Mouse (Mus musculus) stomach, embryonic 14.5 days (tissue): ENCODE measurements at regions not wholly inside any gene's neighbourhood (a gene's known extent, or its start where the extent isn't known, plus 50 kb on each side); places are given as distances from the start of the nearest gene placed in this dataset.

ENCODE experiments used
- ATAC-seq: fragments of 200-750 bp; cut with Nextera tagmentation; 2 replicates; pipeline ENCODE4 v1.8.0; 2017; ENCODE audit warnings: low read depth, moderate TSS enrichment; ENCODE audit not compliant: insufficient number of reproducible peaks, insufficient read depth, low FRiP score
- H3K27ac ChIP-seq: fragments of 300-500 bp; sonication (generic); 2 replicates; pipeline ENCODE4 v1.5.1; 2014; ENCODE audit warnings: mild to moderate bottlenecking, low read length, moderate library complexity, mixed read lengths
- H3K27me3 ChIP-seq: fragments of 300-500 bp; sonication (generic); 2 replicates; pipeline ENCODE4 v1.6.1; 2014; ENCODE audit warnings: low read length, control low read depth, mixed read lengths; ENCODE audit not compliant: control insufficient read depth, insufficient read depth
- H3K36me3 ChIP-seq: fragments of 300-500 bp; sonication (generic); 2 replicates; pipeline ENCODE4 v1.6.1; 2014; ENCODE audit warnings: mild to moderate bottlenecking, control low read depth, low read length, moderate library complexity, mixed read lengths; ENCODE audit not compliant: control insufficient read depth, insufficient read depth
- H3K4me1 ChIP-seq: fragments of 300-500 bp; sonication (generic); 2 replicates; pipeline ENCODE4 v1.6.1; 2014; ENCODE audit warnings: low read length, control low read depth, mixed read lengths; ENCODE audit not compliant: control insufficient read depth, insufficient read depth
- H3K4me2 ChIP-seq: fragments of 300-500 bp; sonication (generic); replicated peaks from 2 replicates; pipeline ENCODE4 v1.6.1; 2014; ENCODE audit warnings: low read depth, low read length, control low read depth
- H3K4me3 ChIP-seq: fragments of 300-500 bp; sonication (generic); 2 replicates; pipeline ENCODE4 v1.5.1; 2014; ENCODE audit warnings: low read depth, low read length, control low read depth
- H3K9ac ChIP-seq: fragments of 300-500 bp; sonication (generic); replicated peaks from 2 replicates; pipeline ENCODE4 v1.6.1; 2014; ENCODE audit warnings: low read depth, mild to moderate bottlenecking, control low read depth, low read length, moderate library complexity, mixed read lengths
- H3K9me3 ChIP-seq: fragments of 300-500 bp; sonication (generic); 2 replicates; pipeline ENCODE4 v1.6.1; 2016; ENCODE audit warnings: low read depth, low read length, control low read depth; ENCODE audit not compliant: control insufficient read depth
- WGBS: fragments of 180-500 bp; shearing (Covaris S2); extraction: QIAGEN DNeasy Blood & Tissue Kit; methylation state at CpG from one replicate; pipeline ENCODE4 v1.1.7; 2014; 5-methylcytosine and 5-hydroxymethylcytosine counted together

- H3K27ac ChIP-seq: no peak overlapping the region
- H3K4me2 ChIP-seq: no peak overlapping the region
- H3K36me3 ChIP-seq: no peaks in the 10 kb centered on the region
- no peaks in the 10 kb centered on the region for H3K4me1 ChIP-seq
- 74% methylated on average over 2 of the region's 2 CpGs for WGBS
- H3K9me3 ChIP-seq: no peaks in the 10 kb centered on the region
- H3K4me3 ChIP-seq: no peak overlapping the region
- no peaks in the 10 kb centered on the region for H3K27me3 ChIP-seq
- no peak overlapping the region for H3K9ac ChIP-seq
- no peak for ATAC-seq
Observed at GRCm38 (mm10) chr7:71100266-71100665, 251.0 kb downstream of the Gm10295 start.

GRCm38 (mm10) chr7:71098276-71098675 lies 253.0 kb downstream of the Gm10295 start:
- Histone ChIP-seq H3K4me3 (no peak overlapping the region), H3K4me2 (no peak overlapping the region), H3K27ac (no peak overlapping the region), H3K27me3 (no peaks in the 10 kb centered on the region), H3K9ac (no peak overlapping the region), H3K4me1 (no peaks in the 10 kb centered on the region), H3K9me3 (no peaks in the 10 kb centered on the region), H3K36me3 (no peaks in the 10 kb centered on the region)
- no peak for ATAC-seq
- 54% methylated on average over 4 of the region's 4 CpGs for WGBS

GRCm38 (mm10) chr7:71093301-71093939 lies 257.9 kb downstream of the Gm10295 start:
- WGBS: 36% methylated on average over 6 of the region's 6 CpGs
- Histone ChIP-seq H3K4me3 (no peak overlapping the region), H3K9ac (no peak overlapping the region), H3K4me2 (no peak overlapping the region), H3K27me3 (no peaks in the 10 kb centered on the region), H3K36me3 (no peaks in the 10 kb centered on the region), H3K27ac (0 out of 2 replicates have a peak overlapping the region, but pooled peaks have one; percentile 21), H3K9me3 (no peaks in the 10 kb centered on the region), H3K4me1 (no peaks in the 10 kb centered on the region)
- ATAC-seq: no peak

- Histone ChIP-seq H3K4me2 (no peak overlapping the region), H3K9ac (no peak overlapping the region), H3K9me3 (no peaks in the 10 kb centered on the region), H3K36me3 (no peaks in the 10 kb centered on the region), H3K27me3 (no peaks in the 10 kb centered on the region), H3K4me1 (no peaks in the 10 kb centered on the region), H3K4me3 (no peak overlapping the region), H3K27ac (no peak overlapping the region; the same call in 1 of the 2 replicates)
- no peak for ATAC-seq
Observed at GRCm38 (mm10) chr7:71092825-71093224, 258.5 kb downstream of the Gm10295 start.

- 32% methylated on average over 3 of the region's 3 CpGs for WGBS
- no peaks in the 10 kb centered on the region for H3K9me3 ChIP-seq
- no peaks in the 10 kb centered on the region for H3K4me1 ChIP-seq
- no peak overlapping the region; the same call in 1 of the 2 replicates for H3K27ac ChIP-seq
- H3K9ac ChIP-seq: no peak overlapping the region
- no peak overlapping the region for H3K4me2 ChIP-seq
- H3K27me3 ChIP-seq: no peaks in the 10 kb centered on the region
- ATAC-seq: no peak
- no peaks in the 10 kb centered on the region for H3K36me3 ChIP-seq
- H3K4me3 ChIP-seq: no peak overlapping the region
Observed at GRCm38 (mm10) chr7:71092301-71092700, 259.0 kb downstream of the Gm10295 start.

- Histone ChIP-seq H3K27me3 (no peaks in the 10 kb centered on the region), H3K27ac (no peak overlapping the region), H3K36me3 (no peaks in the 10 kb centered on the region), H3K9me3 (no peaks in the 10 kb centered on the region), H3K9ac (no peak overlapping the region), H3K4me3 (no peak overlapping the region), H3K4me2 (no peak overlapping the region), H3K4me1 (0 out of 2 replicates have a peak, but pooled peaks cover 4% of the 10 kb centered on the region)
- no peak for ATAC-seq
- 33% methylated on average over 14 of the region's 14 CpGs for WGBS
Observed at GRCm38 (mm10) chr7:71064446-71065391, 286.6 kb downstream of the Gm10295 start.

GRCm38 (mm10) chr7:71050825-71051224 lies 300.5 kb downstream of the Gm10295 start:
- Histone ChIP-seq H3K27ac (no peak overlapping the region), H3K9me3 (no peaks in the 10 kb centered on the region), H3K36me3 (no peaks in the 10 kb centered on the region), H3K4me2 (no peak overlapping the region), H3K4me3 (no peak overlapping the region), H3K27me3 (no peaks in the 10 kb centered on the region), H3K9ac (no peak overlapping the region), H3K4me1 (peaks cover 4% of the 10 kb centered on the region)
- no peak for ATAC-seq
- WGBS: 81% methylated on average over 2 of the region's 2 CpGs

GRCm38 (mm10) chr7:71047201-71047600 lies 304.1 kb downstream of the Gm10295 start:
- no peak overlapping the region for H3K4me3 ChIP-seq
- no peak overlapping the region for H3K9ac ChIP-seq
- no peaks in the 10 kb centered on the region for H3K27me3 ChIP-seq
- no peak overlapping the region for H3K27ac ChIP-seq
- H3K9me3 ChIP-seq: no peaks in the 10 kb centered on the region
- peaks cover 14% of the 10 kb centered on the region for H3K4me1 ChIP-seq
- ATAC-seq: no peak
- H3K36me3 ChIP-seq: no peaks in the 10 kb centered on the region
- no peak overlapping the region for H3K4me2 ChIP-seq
- 55% methylated on average over 3 of the region's 3 CpGs for WGBS
